Mouse (Mus musculus) c-Kit-negative CD71-positive TER-119-positive erythroid progenitor cells, embryonic 14.5 days (primary cell): ENCODE results near the gene Tulp2.
"Not testable (repeated sequence)": the region's sequence is repeated elsewhere in the genome, so short reads cannot be mapped to it uniquely, and the experiment has no call there.

Experiments used
- DNase-seq: peaks from one replicate; pipeline ENCODE4 v3.0.0-alpha.2; 2013; ENCODE audit warnings: low read depth, low spot score

Gene Tulp2

GRCm38 (mm10) chr7:45459564-45460140, 22.0 kb upstream of the Tulp2 start, which contains the start of gene Ftl1:
Ftl1 (minus strand) TSS chr7:45459884.
- DNase-seq = peak; percentile 94

- DNase-seq = no peak
Measured at GRCm38 (mm10) chr7:45460377-45460776, 21.3 kb upstream of the Tulp2 start.

GRCm38 (mm10) chr7:45460860-45461314, 20.8 kb upstream of the Tulp2 start:
- DNase-seq = peak; percentile 85

- no peak for DNase-seq
Measured at GRCm38 (mm10) chr7:45461326-45461725, 20.4 kb upstream of the Tulp2 start.

GRCm38 (mm10) chr7:45461781-45462180, 19.9 kb upstream of the Tulp2 start:
- DNase-seq = no peak

- DNase-seq = no peak
Measured at GRCm38 (mm10) chr7:45462325-45462724, 19.4 kb upstream of the Tulp2 start.

GRCm38 (mm10) chr7:45462868-45463267, 18.8 kb upstream of the Tulp2 start:
- not testable (repeated sequence) for DNase-seq

GRCm38 (mm10) chr7:45463987-45464778, 17.5 kb upstream of the Tulp2 start:
- DNase-seq = no peak

- no peak for DNase-seq
Measured at GRCm38 (mm10) chr7:45465112-45465511, 16.6 kb upstream of the Tulp2 start.

GRCm38 (mm10) chr7:45465549-45465948, 16.1 kb upstream of the Tulp2 start:
- no peak for DNase-seq

GRCm38 (mm10) chr7:45466283-45467089, 15.2 kb upstream of the Tulp2 start, which contains the start of gene Bax:
Bax (minus strand) TSS chr7:45466898.
- peak; percentile 88 for DNase-seq

GRCm38 (mm10) chr7:45467090-45467670, 14.5 kb upstream of the Tulp2 start:
- no peak for DNase-seq

- DNase-seq = peak; percentile 65
Measured at GRCm38 (mm10) chr7:45470869-45471268, 10.8 kb upstream of the Tulp2 start.

GRCm38 (mm10) chr7:45475291-45475969, 6.2 kb upstream of the Tulp2 start:
- no peak for DNase-seq

GRCm38 (mm10) chr7:45476453-45476852, 5.2 kb upstream of the Tulp2 start:
- no peak for DNase-seq

- no peak for DNase-seq
Measured at GRCm38 (mm10) chr7:45477003-45477402, 4.7 kb upstream of the Tulp2 start.

GRCm38 (mm10) chr7:45478774-45479173, 2.9 kb upstream of the Tulp2 start:
- no peak for DNase-seq

- DNase-seq = not testable (repeated sequence)
Measured at GRCm38 (mm10) chr7:45480310-45480709, 1.4 kb upstream of the Tulp2 start.

- DNase-seq = no peak
Measured at GRCm38 (mm10) chr7:45482166-45482565, 489 bp downstream of the Tulp2 start.

- DNase-seq = not testable (repeated sequence)
Measured at GRCm38 (mm10) chr7:45484985-45485384, 3.3 kb downstream of the Tulp2 start.

GRCm38 (mm10) chr7:45486158-45486557, 4.5 kb downstream of the Tulp2 start:
- no peak for DNase-seq
